Mouse (Mus musculus) liver, adult 2 months (tissue): ENCODE data around the gene Gm28051. TPM values are rescaled to one million over a fixed set of nuclear protein-coding genes. Genes with fewer than 3 reads are reported as not detected.

ENCODE experiments used
- DNase-seq: peaks from one replicate; pipeline ENCODE4 v3.0.0-alpha.2; 2011; ENCODE audit warnings: low read depth, low spot score; ENCODE audit errors: extremely low read depth
- H3K27ac ChIP-seq: fragments of 200-500 bp; replicated peaks from 2 replicates; pipeline ENCODE4 v1.5.1; 2012; ENCODE audit warnings: low read depth, mild to moderate bottlenecking, control low read depth, inconsistent platforms, low read length; ENCODE audit not compliant: insufficient read depth
- H3K27me3 ChIP-seq: fragments of 200-500 bp; 2 replicates; pipeline ENCODE4 v1.6.1; 2012; ENCODE audit warnings: mild to moderate bottlenecking, moderate library complexity, low read length, inconsistent platforms; ENCODE audit not compliant: control insufficient read depth, insufficient read depth
- H3K36me3 ChIP-seq: fragments of 200-500 bp; 2 replicates; pipeline ENCODE4 v1.6.1; 2012; ENCODE audit warnings: low read length, inconsistent platforms; ENCODE audit not compliant: control insufficient read depth, insufficient read depth
- H3K4me1 ChIP-seq: fragments of 200-500 bp; 2 replicates; pipeline ENCODE4 v1.6.1; 2011; ENCODE audit warnings: low read length; ENCODE audit not compliant: control insufficient read depth, insufficient read depth
- H3K4me3 ChIP-seq: fragments of 200-500 bp; 2 replicates; pipeline ENCODE4 v1.5.1; 2011; ENCODE audit warnings: low read depth, mild to moderate bottlenecking, control low read depth, low read length, moderate library complexity; ENCODE audit not compliant: insufficient read depth
- H3K79me2 ChIP-seq: fragments of 200-500 bp; 2 replicates; pipeline ENCODE4 v1.6.1; 2012; ENCODE audit warnings: inconsistent platforms, mild to moderate bottlenecking, low read length, moderate library complexity; ENCODE audit not compliant: control insufficient read depth, insufficient read depth
- H3K9ac ChIP-seq: fragments of 200-500 bp; 2 replicates; pipeline ENCODE4 v1.6.1; 2012; ENCODE audit warnings: low read depth, mild to moderate bottlenecking, control low read depth, inconsistent platforms, low read length
- CTCF ChIP-seq: fragments of 200-500 bp; IDR thresholded peaks from 2 replicates; pipeline ENCODE4 v1.5.1; 2011; ENCODE audit warnings: low read depth, low read length, control low read depth
- POLR2A ChIP-seq: fragments of 200-500 bp; IDR thresholded peaks from 2 replicates; pipeline ENCODE4 v1.6.1; 2011; ENCODE audit warnings: low read length, control low read depth; ENCODE audit not compliant: insufficient read depth; ENCODE audit errors: extremely low read depth
- WGBS: fragments of 180-500 bp; shearing (Covaris S2); methylation state at CpG from one replicate; pipeline ENCODE4 v1.1.7; 2018; 5-methylcytosine and 5-hydroxymethylcytosine counted together
- polyA plus RNA-seq: library from polyadenylated mRNA; depleted of rRNA; stranded (reverse); fragments of >200 nt; gene quantifications from 2 replicates; pipeline ENCODE4 v1.2.3, GENCODE M21; 2012; rRNA removed
- total RNA-seq: library from RNA; depleted of rRNA; stranded (reverse); fragments of >200 nt; gene quantifications from 2 replicates; pipeline ENCODE4 v1.2.3, GENCODE M21; 2014; rRNA removed

Gm28051 gene
- total RNA-seq (not detected in 2 replicates), polyA plus RNA-seq (not detected in 2 replicates)

GRCm38 (mm10) chr12:102757689-102758402 lies at the start of gene Gm28051, which contains the start of the genes Gon7 and Ubr7:
TSS of gene Gm28051 (minus strand) at chr12:102757765.
TSS of gene Gon7 (minus strand) at chr12:102757803.
TSS of gene Ubr7 (plus strand) at chr12:102757967.
- H3K36me3 ChIP-seq = peaks cover 4% of the 10 kb centered on the region
- peak within 1 kb of the TSS; percentile 95 for H3K4me3 ChIP-seq
- H3K27ac ChIP-seq = peak within 1 kb of the TSS; percentile 74
- WGBS = under 1% methylated on average over 73 of the region's 73 CpGs
- peak within 1 kb of the TSS; percentile 89 for H3K9ac ChIP-seq
- H3K79me2 ChIP-seq = peaks cover 11% of the 10 kb centered on the region; the same call in 1 of the 2 replicates
- H3K27me3 ChIP-seq = no peaks in the 10 kb centered on the region
- peaks cover 10% of the 10 kb centered on the region; the same call in 1 of the 2 replicates for H3K4me1 ChIP-seq
- peak; percentile 72 for TF ChIP-seq POLR2A
- TF ChIP-seq CTCF = peak; percentile 41
- DNase-seq = peak; percentile 91

- no peak overlapping the region for H3K9ac ChIP-seq
- no peaks in the 10 kb centered on the region for H3K79me2 ChIP-seq
- H3K36me3 ChIP-seq = peaks cover 11% of the 10 kb centered on the region
- H3K4me3 ChIP-seq = no peak overlapping the region
- WGBS = 93% methylated on average over 2 of the region's 2 CpGs
- TF ChIP-seq POLR2A (no peak), CTCF (no peak)
- H3K27me3 ChIP-seq = no peaks in the 10 kb centered on the region
- DNase-seq = no peak
- H3K4me1 ChIP-seq = no peaks in the 10 kb centered on the region
- H3K27ac ChIP-seq = no peak overlapping the region
Observed at GRCm38 (mm10) chr12:102799528-102799927, 42.0 kb upstream of the Gm28051 start.

- H3K27me3 ChIP-seq = no peaks in the 10 kb centered on the region
- H3K36me3 ChIP-seq = peaks cover 44% of the 10 kb centered on the region
- no peaks in the 10 kb centered on the region for H3K79me2 ChIP-seq
- WGBS = 47% methylated on average over 7 of the region's 7 CpGs
- no peak for TF ChIP-seq POLR2A
- no peak for TF ChIP-seq CTCF
- H3K9ac ChIP-seq = no peak overlapping the region
- DNase-seq = no peak
- H3K27ac ChIP-seq = no peak overlapping the region
- H3K4me3 ChIP-seq = no peak overlapping the region
- H3K4me1 ChIP-seq = no peaks in the 10 kb centered on the region
Observed at GRCm38 (mm10) chr12:102787927-102788326, 30.4 kb upstream of the Gm28051 start.

- no peak for DNase-seq
- no peaks in the 10 kb centered on the region for H3K27me3 ChIP-seq
- no peaks in the 10 kb centered on the region for H3K79me2 ChIP-seq
- no peak overlapping the region for H3K9ac ChIP-seq
- no peak overlapping the region for H3K27ac ChIP-seq
- no peak overlapping the region for H3K4me3 ChIP-seq
- TF ChIP-seq POLR2A (no peak), CTCF (no peak)
- peaks cover 36% of the 10 kb centered on the region for H3K36me3 ChIP-seq
- 92% methylated on average over 5 of the region's 5 CpGs for WGBS
- H3K4me1 ChIP-seq = no peaks in the 10 kb centered on the region
Observed at GRCm38 (mm10) chr12:102785593-102785985, 28.0 kb upstream of the Gm28051 start.

GRCm38 (mm10) chr12:102784899-102785592 lies 27.5 kb upstream of the Gm28051 start:
- no peak overlapping the region for H3K4me3 ChIP-seq
- H3K27ac ChIP-seq = no peak overlapping the region
- no peaks in the 10 kb centered on the region for H3K79me2 ChIP-seq
- no peak for DNase-seq
- TF ChIP-seq POLR2A (no peak), CTCF (no peak)
- H3K36me3 ChIP-seq = peaks cover 31% of the 10 kb centered on the region
- H3K9ac ChIP-seq = no peak overlapping the region
- H3K27me3 ChIP-seq = no peaks in the 10 kb centered on the region
- 88% methylated on average over 19 of the region's 19 CpGs for WGBS
- no peaks in the 10 kb centered on the region for H3K4me1 ChIP-seq
